Mouse (Mus musculus) thymus, postnatal 14 days (tissue): ENCODE data around the gene Gm5615.

Experiments used
- DNase-seq: peaks from one replicate; pipeline ENCODE4 v3.0.0; 2021

The Gm5615 gene

DNA sequence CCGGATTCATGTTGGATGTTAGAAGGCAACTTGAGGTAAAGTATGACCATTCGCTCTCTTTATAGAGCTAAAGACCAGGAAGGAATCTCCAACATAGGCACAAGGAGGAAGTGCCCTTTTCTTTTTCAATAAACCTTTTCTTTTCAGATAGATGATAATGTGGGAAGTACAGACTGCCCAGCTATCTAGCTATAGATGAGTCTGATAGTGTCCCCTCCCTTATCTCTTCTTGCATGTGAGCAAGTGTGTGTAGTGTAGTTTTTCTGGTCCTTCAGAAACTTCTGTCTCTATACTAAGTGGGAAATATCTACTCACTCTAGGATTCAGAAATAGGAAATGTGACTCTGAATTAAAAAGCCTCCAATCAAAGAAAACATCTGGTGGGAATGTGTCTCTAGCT, at the start of gene Gm5615:
Gene Gm5615, minus strand, starts transcription at position 101 of the 400 bp plus-strand sequence.
- DNase-seq: no peak

DNA sequence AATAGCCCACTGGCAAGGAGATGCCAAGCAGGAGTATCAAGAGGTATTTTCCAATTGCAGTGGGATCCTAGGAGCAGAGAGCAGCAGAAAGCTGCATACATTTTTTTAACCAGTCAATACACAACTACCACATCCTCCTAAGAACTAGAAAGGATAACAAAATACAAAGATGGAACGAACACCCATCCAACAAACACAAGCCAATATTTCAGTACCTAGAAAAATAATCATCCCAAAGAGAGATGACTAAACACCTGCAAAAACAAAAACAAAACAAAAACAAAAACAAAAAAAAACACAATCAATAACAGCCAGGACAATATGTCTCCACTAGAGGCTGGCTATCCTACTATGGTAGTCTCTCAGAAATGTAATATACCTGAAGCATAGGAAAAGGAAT, 40.8 kb upstream of the Gm5615 start, which contains the start of gene Gm17689:
Gene Gm17689, minus strand, starts transcription at position 101 of the 400 bp plus-strand sequence.
- DNase-seq: no peak

DNA sequence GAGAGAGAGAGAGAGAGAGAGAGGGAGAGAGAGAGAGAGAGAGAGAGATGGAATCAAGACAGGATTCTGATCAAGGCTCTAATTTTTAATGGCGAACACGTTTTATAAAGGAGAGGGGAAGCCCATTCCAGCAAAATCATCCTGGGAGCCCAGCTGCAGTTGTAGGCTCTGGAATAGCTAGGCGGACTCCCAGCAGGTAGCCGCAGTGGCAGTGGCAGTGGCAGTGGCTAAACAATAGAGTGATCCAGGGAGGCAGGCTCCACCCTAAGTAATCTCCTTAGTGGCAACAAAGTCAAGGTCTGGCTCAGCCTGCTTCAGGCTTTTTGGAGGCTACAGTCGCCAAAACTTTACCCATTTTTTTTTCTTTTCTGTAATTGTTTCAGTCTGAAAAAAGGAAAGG, 37.6 kb downstream of the Gm5615 start:
- no peak for DNase-seq

DNA sequence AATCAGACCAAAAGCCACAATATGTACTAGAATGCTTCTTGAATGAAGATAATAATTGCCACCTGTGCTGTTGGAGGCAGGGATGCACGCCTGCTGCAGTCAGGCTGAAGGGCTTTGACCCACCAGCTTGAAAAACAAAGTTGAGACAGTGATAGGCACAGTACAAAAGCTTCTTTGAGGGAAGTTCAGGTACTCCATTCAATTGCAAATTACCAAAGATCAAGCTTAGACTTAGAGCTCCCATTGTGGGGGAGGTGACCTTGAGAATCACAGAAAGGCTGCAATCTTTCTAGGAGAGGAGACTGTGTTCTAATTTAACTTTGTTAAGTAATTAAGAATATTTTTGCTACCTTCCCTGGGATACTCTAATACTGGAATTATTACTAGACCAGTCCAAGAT, 45.9 kb downstream of the Gm5615 start:
- no peak for DNase-seq

DNA sequence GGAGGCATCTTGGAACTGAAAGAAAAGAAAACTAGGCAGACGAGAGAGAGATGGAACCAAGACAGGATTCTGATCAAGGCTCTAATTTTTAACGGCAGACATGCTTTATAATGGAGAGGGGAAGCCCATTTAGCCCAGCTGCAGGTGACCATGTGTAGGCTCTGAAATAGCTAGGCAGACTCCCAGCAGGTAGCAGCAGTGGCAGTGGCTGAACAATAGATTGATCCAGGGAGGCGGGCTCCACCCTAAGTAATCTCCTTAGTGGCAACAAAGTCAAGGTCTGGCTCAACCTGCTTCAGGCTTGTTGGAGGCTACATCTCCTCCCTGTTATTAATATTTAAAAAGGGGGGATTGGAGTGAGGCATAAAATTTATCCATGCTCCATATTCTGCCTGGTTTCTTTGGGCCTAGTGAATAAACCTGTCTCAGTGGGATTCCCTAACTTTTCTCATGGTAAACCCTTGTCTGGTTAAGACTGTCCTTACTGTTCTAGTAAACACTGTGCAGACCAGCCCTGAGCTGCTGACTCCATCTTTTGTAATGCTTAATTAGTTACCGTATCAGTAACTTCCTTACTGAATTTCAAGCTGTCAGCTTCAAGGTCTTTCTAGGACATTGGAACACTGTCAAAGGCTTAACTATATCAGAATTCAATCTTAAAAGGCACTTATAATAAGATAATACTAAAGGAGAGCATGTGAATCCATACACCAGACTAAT, 47.1 kb downstream of the Gm5615 start:
- no peak for DNase-seq
